Mouse (Mus musculus): ENCODE results near the gene Grtp1.

GRCm38 (mm10) chr8:13181691-13181976 lies 18.8 kb downstream of the Grtp1 start:
- TF ChIP-seq POLR2A (IDR thresholded peaks at IDR 0.05; ENCODE audit: borderline replicate concordance, extremely low read depth, low read depth, low read length) (no peak), CTCF (IDR thresholded peaks at IDR 0.05; ENCODE audit: insufficient read depth, low read length) (no peak)
